In the genomic region with DNA sequence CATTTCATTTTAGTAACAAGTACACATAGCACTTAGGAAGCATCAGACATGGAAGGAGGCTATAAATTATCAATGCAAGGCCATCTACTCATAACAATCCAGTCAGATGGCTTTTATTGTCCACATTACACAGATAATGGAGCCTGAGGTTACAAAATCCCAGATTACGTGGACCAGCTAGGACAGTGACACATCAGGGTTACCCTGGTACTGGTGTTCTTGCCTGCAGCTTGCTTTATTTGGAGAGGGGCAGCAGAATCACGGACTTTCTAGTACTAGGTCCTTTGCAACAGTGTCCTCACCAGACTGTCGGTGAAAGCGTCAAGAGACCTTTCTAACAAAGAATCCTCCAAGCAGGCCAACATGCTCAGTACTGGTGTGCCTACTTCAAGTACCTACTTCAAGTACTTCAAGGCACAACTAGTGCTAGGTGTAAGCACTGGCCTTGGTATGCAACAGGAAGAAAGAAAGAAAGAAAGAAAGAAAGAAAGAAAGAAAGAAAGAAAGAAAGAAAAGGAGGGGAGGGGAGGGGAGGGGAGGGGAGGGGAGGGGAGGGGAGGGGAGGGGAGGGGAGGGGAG, we compare ENCODE assay signal across 21 mouse cellular contexts.
"Had no signal": no experiment of that assay in that cellular context is flagged by ENCODE, and none has a peak within 500 bp of the region (broad histone marks: within the 10 kb centered on the region; RNA-seq: fewer than 3 reads in every experiment).

No protein-coding gene starts in this region.

- H3K4me3 ChIP-seq: liver, embryonic 13.5 days; liver, embryonic 15.5 days; megakaryocyte, embryonic 14.5 days; midbrain, embryonic 13.5 days; midbrain, embryonic 15.5 days; myocyte; neural tube, embryonic 13.5 days; neural tube, embryonic 15.5 days had no signal

- H3K9ac ChIP-seq: liver, embryonic 13.5 days; liver, embryonic 15.5 days; liver, postnatal 0 days; lung, embryonic 14.5 days; midbrain, embryonic 13.5 days; midbrain, embryonic 15.5 days; neural tube, embryonic 13.5 days; neural tube, embryonic 15.5 days had no signal

- H3K27me3 ChIP-seq: liver, embryonic 13.5 days; liver, embryonic 15.5 days; megakaryocyte, embryonic 14.5 days; midbrain, embryonic 13.5 days; midbrain, embryonic 15.5 days; neural tube, embryonic 13.5 days; neural tube, embryonic 15.5 days had no signal

- H3K36me3 ChIP-seq: liver, embryonic 13.5 days; liver, embryonic 15.5 days; midbrain, embryonic 13.5 days; midbrain, embryonic 15.5 days; neural tube, embryonic 13.5 days; neural tube, embryonic 15.5 days had no signal

- H3K27ac ChIP-seq: liver, embryonic 13.5 days; liver, embryonic 15.5 days; macrophage; midbrain, embryonic 13.5 days; midbrain, embryonic 15.5 days; neural tube, embryonic 13.5 days; neural tube, embryonic 15.5 days had no signal

- ATAC-seq: liver, postnatal 0 days; midbrain, embryonic 13.5 days; midbrain, embryonic 15.5 days had no signal

- DNase-seq: liver, embryonic 13.5 days; liver, postnatal 0 days; lung, embryonic 14.5 days; retina, postnatal 1 day; right cerebral cortex, adult 18-20 months; right cerebral cortex, postnatal 25 days; right cerebral cortex, postnatal 4 days; spleen, adult 18-20 months; thymus, adult 18-20 months; thymus, postnatal 14 days; thymus, postnatal 36 days had no signal

- H3K4me2 ChIP-seq: liver, embryonic 11.5 days; liver, embryonic 13.5 days; liver, embryonic 15.5 days; lung, embryonic 14.5 days; midbrain, embryonic 11.5 days; midbrain, embryonic 13.5 days; midbrain, embryonic 15.5 days; neural tube, embryonic 13.5 days; neural tube, embryonic 15.5 days had no signal

- H3K4me1 ChIP-seq: liver, embryonic 13.5 days; liver, embryonic 15.5 days; megakaryocyte, embryonic 14.5 days; midbrain, embryonic 13.5 days; midbrain, embryonic 15.5 days; neural tube, embryonic 13.5 days; neural tube, embryonic 15.5 days had no signal

- H3K9me3 ChIP-seq: liver, embryonic 13.5 days; liver, embryonic 15.5 days; megakaryocyte, embryonic 14.5 days; midbrain, embryonic 13.5 days; midbrain, embryonic 15.5 days; neural tube, embryonic 13.5 days; neural tube, embryonic 15.5 days had no signal
